Mouse (Mus musculus) bone marrow macrophage, adult 2 months (primary cell): Measurements from ENCODE around the gene Il15ra. TPM values are rescaled to one million over a fixed set of nuclear protein-coding genes. Genes with fewer than 3 reads are reported as not detected.
"Not testable (repeated sequence)": the region's sequence is repeated elsewhere in the genome, so short reads cannot be mapped to it uniquely, and the experiment has no call there.

Experiments
- H3K27ac ChIP-seq: 2 replicates; pipeline ENCODE4 v1.5.1; 2012; ENCODE audit warnings: low read depth, low read length; ENCODE audit not compliant: insufficient read depth
- H3K4me1 ChIP-seq: 2 replicates; pipeline ENCODE4 v1.6.1; 2012; ENCODE audit warnings: low read length; ENCODE audit not compliant: control insufficient read depth, insufficient read depth
- H3K4me3 ChIP-seq: 2 replicates; pipeline ENCODE4 v1.5.1; 2012; ENCODE audit warnings: mild to moderate bottlenecking, low read length, moderate library complexity; ENCODE audit not compliant: insufficient read depth
- CTCF ChIP-seq: IDR thresholded peaks from 2 replicates; pipeline ENCODE4 v1.5.1; 2012; ENCODE audit warnings: low read depth, mild to moderate bottlenecking, low read length, moderate library complexity
- POLR2A ChIP-seq: IDR thresholded peaks from 2 replicates; pipeline ENCODE4 v1.6.1; 2012; ENCODE audit warnings: mild to moderate bottlenecking, low read depth, low read length, borderline replicate concordance
- polyA plus RNA-seq: library from polyadenylated mRNA; stranded (reverse); fragments of >200 nt; gene quantifications from 2 replicates; pipeline ENCODE4 v1.2.4, GENCODE M21; 2012; ENCODE audit not compliant: missing spikeins, insufficient read depth, insufficient read length

Gene Il15ra
- polyA plus RNA-seq, 1 experiment = 10.7 TPM

DNA sequence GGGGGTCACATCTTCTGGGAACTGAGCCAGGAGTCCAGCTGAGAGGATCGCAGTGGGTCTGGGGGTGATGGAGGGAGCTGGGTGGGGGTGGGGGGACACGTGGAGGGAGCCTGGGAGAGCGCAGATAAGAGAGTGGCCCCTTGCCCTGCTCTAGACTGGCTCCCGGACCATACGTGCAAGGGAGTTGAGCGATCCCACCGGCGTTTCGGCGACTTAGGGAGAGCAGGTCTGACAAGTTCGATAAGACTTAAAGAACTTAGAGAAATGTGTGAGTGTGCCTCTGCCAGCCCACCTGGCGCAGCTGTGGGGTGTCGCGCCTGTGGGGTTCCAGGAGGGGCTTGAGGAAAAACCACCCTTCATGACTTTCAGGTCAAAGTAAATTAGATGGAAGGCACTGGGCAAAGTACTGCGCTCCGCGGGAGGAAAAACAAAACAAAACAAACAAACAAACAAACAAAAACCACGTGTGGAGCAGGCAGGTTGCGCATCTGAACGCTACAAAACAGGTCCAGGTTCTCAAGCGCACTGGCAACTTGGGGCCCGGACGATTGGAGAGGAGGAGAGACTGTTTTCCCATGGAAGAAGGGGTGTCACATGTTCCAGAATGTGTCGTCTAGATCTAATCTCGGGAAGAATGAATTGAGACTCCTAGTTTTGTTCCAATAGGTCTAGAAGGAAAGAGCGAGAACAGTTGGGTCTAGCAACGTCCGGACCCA, 1.1 kb downstream of the Il15ra start:
- Histone ChIP-seq H3K4me1 (peaks cover 21% of the 10 kb centered on the region), H3K27ac (no peak overlapping the region), H3K4me3 (peak overlapping the region; percentile 99)
- TF ChIP-seq CTCF = no peak
- no peak for TF ChIP-seq POLR2A

DNA sequence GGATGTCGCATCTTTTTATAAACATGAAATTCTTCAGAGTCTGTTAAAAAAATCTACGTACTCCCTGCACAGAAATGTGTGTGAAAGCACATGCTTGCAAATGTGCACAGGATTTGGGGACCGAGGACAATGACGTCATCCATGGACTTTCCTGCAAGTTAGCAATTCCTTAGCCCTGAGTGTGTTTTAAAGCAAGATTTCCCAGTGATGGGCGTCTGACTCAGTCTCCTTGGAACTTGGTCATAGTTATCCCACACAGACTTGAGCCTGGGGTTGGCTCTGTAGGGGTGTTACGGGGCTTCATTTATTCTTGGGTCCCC, 1.6 kb downstream of the Il15ra start:
- no peak overlapping the region for H3K27ac ChIP-seq
- peak overlapping the region; percentile 99 for H3K4me3 ChIP-seq
- no peak for TF ChIP-seq POLR2A
- no peak for TF ChIP-seq CTCF
- H3K4me1 ChIP-seq = peaks cover 21% of the 10 kb centered on the region

DNA sequence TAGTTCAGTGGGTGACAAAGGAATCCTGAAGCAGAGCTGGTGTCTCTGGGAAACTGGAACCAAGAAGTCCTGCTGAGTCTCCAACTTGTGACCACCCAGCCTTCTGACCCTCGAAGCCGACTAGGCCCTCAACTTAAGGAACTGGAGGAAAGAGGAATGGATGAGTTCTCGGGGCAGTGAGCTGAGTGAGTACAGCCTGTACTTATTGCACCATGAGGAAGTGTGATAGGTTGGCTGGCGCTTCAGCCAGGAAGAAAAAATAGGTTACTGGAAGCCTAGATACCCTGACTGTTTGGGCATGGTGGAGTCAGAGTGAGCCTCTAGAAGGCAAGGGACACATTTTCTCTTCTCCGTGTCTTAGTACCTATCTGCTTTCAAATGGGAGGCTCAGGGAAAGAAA, 3.4 kb downstream of the Il15ra start:
- H3K27ac ChIP-seq = peak overlapping the region; percentile 47
- H3K4me1 ChIP-seq = peaks cover 31% of the 10 kb centered on the region
- H3K4me3 ChIP-seq = no peak overlapping the region
- TF ChIP-seq POLR2A = no peak
- TF ChIP-seq CTCF = no peak

DNA sequence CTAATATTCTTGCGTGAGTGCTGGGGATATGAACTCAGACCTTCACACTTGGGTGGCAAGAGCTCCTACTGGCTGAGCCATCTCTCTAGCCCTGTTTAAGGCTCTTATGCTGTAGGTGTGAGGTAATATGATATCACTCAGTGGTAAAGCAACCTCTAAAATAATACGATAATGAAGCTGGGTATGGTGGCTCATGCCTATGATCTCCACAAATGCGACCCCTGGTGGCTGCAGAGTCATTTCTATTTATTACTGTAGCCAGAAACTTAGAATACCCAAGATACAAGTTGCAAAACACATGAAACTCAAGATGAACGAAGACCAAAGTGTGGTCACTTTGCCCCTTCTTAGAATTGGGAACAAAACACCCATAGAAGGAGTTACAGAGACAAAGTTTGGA, 5.0 kb downstream of the Il15ra start:
- H3K27ac ChIP-seq, H3K4me3 ChIP-seq: not testable (repeated sequence)
- peaks cover 40% of the 10 kb centered on the region for H3K4me1 ChIP-seq

DNA sequence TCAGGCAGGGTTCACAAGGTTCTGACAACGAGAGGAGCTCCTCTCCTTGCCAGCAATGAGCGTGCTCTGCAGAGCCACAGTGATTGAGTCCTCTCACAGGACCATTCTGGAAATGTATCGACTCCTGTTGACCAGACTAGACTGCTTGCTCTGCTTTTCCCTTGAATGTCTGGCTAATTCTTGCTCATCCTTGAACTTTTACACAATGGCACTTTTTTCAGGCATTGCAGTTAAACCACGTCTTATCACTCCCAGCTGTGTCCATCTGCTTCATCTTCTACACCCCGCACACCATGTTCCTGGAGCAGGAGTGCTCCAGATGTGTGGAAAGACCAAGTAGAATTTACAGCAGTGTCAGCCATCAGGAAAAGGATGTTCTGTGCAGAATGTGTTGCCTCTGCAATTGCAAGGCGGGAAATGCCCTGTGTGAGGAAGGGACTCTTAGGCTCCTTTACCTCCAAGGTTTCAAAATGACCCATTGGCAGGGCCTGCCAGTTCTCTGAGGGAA, 7.4 kb downstream of the Il15ra start:
- H3K27ac ChIP-seq = no peak overlapping the region
- no peak overlapping the region for H3K4me3 ChIP-seq
- H3K4me1 ChIP-seq = peaks cover 33% of the 10 kb centered on the region
- TF ChIP-seq POLR2A (no peak), CTCF (no peak)

DNA sequence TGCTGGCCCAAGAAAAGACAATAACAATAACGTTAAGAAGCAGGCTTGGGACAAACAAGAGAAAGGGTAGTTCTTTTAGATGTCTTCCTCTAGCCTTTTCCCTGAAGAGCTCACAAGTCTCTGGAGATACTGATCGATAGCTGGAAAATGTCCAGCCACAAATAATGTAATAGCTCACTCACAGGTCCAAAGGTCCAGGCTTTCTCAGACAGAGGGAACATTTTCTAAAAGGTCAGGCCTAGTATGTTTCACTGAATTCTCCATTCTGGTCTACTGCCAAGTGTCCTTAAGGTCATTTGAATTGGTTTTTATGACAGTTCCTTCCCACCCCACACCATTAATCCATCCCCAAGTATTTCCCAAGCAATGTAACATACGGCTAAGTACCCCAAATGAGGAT, 7.9 kb downstream of the Il15ra start:
- Histone ChIP-seq H3K4me3 (no peak overlapping the region), H3K4me1 (peaks cover 29% of the 10 kb centered on the region), H3K27ac (no peak overlapping the region)
- no peak for TF ChIP-seq POLR2A

DNA sequence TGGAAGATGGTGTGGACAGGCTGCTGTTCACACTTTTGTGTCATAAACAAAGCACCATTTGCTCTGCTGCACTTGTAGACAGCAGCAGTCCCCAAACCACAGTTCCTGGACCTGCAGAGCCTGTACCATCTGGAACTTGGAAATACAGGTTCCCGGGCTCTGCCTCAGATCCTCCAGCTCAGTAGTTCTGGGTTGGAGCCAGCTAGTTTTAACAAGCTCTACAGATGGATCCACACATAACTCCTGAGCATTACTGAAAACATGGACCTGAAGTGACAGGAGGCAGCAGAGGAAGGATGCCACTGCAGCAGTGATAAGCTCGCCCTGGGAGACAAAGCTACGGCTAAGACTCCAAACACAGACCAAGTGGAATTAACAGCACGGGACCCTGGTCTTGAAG, 9.4 kb downstream of the Il15ra start:
- H3K4me3 ChIP-seq = no peak overlapping the region
- peaks cover 21% of the 10 kb centered on the region for H3K4me1 ChIP-seq
- TF ChIP-seq CTCF (no peak), POLR2A (no peak)
- no peak overlapping the region for H3K27ac ChIP-seq

DNA sequence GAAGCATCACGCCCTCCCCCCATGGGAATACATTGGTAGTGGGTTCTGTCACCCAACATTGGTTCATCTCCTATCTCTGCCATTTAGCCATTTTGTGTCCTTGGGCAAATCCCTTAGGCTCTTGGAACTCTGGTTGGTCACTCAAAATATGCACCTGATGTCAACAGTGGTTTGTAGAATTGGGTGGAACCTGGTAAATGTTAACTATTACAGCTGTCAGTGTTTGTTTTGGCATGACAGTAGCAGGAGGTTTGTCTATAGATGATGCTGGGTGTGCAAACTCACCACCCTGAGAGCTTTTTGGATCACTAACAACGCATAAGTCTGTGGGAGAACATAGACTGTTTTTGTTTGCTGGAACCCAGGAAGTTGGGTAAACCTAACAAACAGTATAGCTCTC, 13.5 kb downstream of the Il15ra start:
- Histone ChIP-seq H3K4me1 (peaks cover 11% of the 10 kb centered on the region), H3K27ac (no peak overlapping the region), H3K4me3 (no peak overlapping the region)
- TF ChIP-seq POLR2A (no peak), CTCF (no peak)

DNA sequence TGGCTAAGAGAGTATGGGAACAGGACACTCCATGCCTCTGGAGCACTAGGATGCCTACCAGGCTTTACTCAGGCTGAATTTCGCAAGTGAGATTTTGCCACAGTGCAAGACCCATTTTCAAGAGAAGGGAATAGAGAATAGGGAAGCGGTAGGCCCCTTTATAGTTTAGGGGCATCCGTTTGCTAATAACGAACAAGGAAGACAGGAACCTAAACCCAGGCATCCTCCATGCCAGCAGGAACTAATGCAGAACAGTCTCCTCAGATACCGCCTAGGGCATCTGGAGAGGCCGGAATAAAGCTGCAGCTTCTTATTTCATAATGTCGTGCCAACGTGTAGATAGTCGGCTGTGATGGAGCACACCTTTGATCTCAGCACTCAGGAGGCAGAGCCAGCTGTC, 17.5 kb downstream of the Il15ra start:
- no peak for TF ChIP-seq CTCF
- no peak for TF ChIP-seq POLR2A
- H3K4me3 ChIP-seq = no peak overlapping the region
- no peaks in the 10 kb centered on the region for H3K4me1 ChIP-seq
- H3K27ac ChIP-seq = no peak overlapping the region

DNA sequence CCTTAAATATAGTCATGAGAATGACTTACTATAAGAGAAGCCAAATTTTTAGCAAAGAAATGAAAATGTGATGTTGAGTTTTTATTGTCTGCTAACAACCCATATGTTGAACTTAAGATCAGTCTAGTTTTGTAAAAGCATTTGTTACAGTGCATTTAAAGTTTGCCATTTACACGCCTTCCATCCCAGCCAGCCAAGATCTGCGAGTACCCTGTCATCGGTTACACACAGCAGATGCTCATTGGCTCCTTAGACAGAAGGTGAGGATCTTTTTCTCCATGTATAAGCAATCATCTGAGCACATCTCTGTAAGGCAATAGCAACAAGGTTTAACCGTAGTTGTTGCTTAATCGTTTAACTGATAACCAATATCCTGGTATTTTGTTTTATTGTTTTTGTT, 22.5 kb downstream of the Il15ra start:
- no peak overlapping the region for H3K27ac ChIP-seq
- H3K4me3 ChIP-seq = no peak overlapping the region
- no peak for TF ChIP-seq CTCF
- no peak for TF ChIP-seq POLR2A
- H3K4me1 ChIP-seq = no peaks in the 10 kb centered on the region

DNA sequence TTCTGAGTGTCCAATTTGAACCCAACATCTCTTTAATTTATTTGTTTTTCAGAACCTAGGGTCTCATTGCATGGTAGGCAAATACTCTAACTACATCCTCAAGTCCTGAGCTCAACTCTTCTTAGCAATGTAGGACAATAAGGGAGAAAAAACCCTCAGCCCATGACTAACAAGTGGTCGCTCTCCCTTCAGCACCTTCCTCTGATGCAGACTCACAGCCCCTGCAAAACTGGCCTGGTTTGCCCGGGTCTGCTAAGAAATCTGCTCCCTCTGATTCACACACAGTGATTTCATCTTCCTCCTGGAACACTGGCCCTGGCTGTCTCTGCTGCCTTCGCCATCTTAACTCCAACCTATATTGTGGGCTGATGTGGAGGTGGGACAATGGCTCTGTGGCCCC, 24.0 kb downstream of the Il15ra start:
- TF ChIP-seq CTCF = no peak
- TF ChIP-seq POLR2A = no peak
- Histone ChIP-seq H3K27ac (no peak overlapping the region), H3K4me1 (no peaks in the 10 kb centered on the region), H3K4me3 (no peak overlapping the region)
